In genomic region chr6:108456231-108457062, GRCm38 (mm10) we compare ENCODE assay signal across 9 mouse cellular contexts.
DNase-seq lines count a peak whose midpoint lies in the region; ATAC-seq and TF ChIP-seq lines count a peak whose summit lies in the region.
"Had no signal": no experiment of that assay in that cellular context is flagged by ENCODE, and none has a peak within 500 bp of the region (broad histone marks: within the 10 kb centered on the region; RNA-seq: fewer than 3 reads in every experiment).

No protein-coding gene starts in this region.

- peaks cover 5% of the 10 kb centered on the region; the same call in 1 of the 2 replicates for H3K36me3 ChIP-seq in heart, embryonic 10.5 days
- no peaks in the 10 kb centered on the region for H3K36me3 ChIP-seq in limb, embryonic 14.5 days (ENCODE audit: control insufficient read depth, insufficient read depth, low read length)
- no peaks in the 10 kb centered on the region for H3K36me3 ChIP-seq in neural tube, embryonic 13.5 days

- peak overlapping the region; percentile 36 for H3K9ac ChIP-seq in limb, embryonic 14.5 days (ENCODE audit: low read depth, low read length, severe bottlenecking)
- peak overlapping the region; percentile 62 for H3K9ac ChIP-seq in neural tube, embryonic 13.5 days

- H3K9me3 ChIP-seq in heart, embryonic 10.5 days, result no peaks in the 10 kb centered on the region
- H3K9me3 ChIP-seq in limb, embryonic 14.5 days (ENCODE audit: control insufficient read depth, low read length), result no peaks in the 10 kb centered on the region
- H3K9me3 ChIP-seq in neural tube, embryonic 13.5 days, result no peaks in the 10 kb centered on the region

- H3K4me1 ChIP-seq in heart, embryonic 10.5 days, result peaks cover 35% of the 10 kb centered on the region
- peaks cover 34% of the 10 kb centered on the region for H3K4me1 ChIP-seq in limb, embryonic 14.5 days (ENCODE audit: control insufficient read depth, insufficient read depth, low read length)
- peaks cover 28% of the 10 kb centered on the region for H3K4me1 ChIP-seq in neural tube, embryonic 13.5 days (replicated peaks)

- H3K4me3 ChIP-seq in heart, embryonic 10.5 days, result peak overlapping the region; percentile 43
- H3K4me3 ChIP-seq in limb, embryonic 14.5 days (replicated peaks; ENCODE audit: low read length), result peak overlapping the region; percentile 12; the same call in 1 of the 2 replicates
- peak overlapping the region; percentile 18; the same call in 1 of the 2 replicates for H3K4me3 ChIP-seq in neural tube, embryonic 13.5 days
- H3K4me3 ChIP-seq: erythroblast, embryonic 14.5 days had no signal

- peak; percentile 45; the same call in 1 of the 2 replicates for ATAC-seq in limb, embryonic 14.5 days (ENCODE audit: low FRiP score, low read depth)
- peak; percentile 77 for ATAC-seq in neural tube, embryonic 13.5 days (ENCODE audit: low read depth)

- H3K27me3 ChIP-seq in heart, embryonic 10.5 days (ENCODE audit: insufficient read depth, poor library complexity, severe bottlenecking), result no peaks in the 10 kb centered on the region
- H3K27me3 ChIP-seq in limb, embryonic 14.5 days (ENCODE audit: control insufficient read depth, insufficient read depth, low read length), result no peaks in the 10 kb centered on the region
- no peaks in the 10 kb centered on the region for H3K27me3 ChIP-seq in neural tube, embryonic 13.5 days

- peak overlapping the region; percentile 44 for H3K4me2 ChIP-seq in limb, embryonic 14.5 days (replicated peaks; ENCODE audit: low read depth, low read length, severe bottlenecking)
- peak overlapping the region; percentile 51 for H3K4me2 ChIP-seq in neural tube, embryonic 13.5 days

- DNase-seq in cerebellum, adult 11 months, result peak; percentile 76
- peak; percentile 59 for DNase-seq in embryo, embryonic 9.5 days (ENCODE audit: extremely low spot score)
- DNase-seq in heart, embryonic 10.5 days (ENCODE audit: low spot score), result peak; percentile 76
- DNase-seq in kidney, adult 9 months, result peak; percentile 91
- peak; percentile 57 for DNase-seq in limb, embryonic 14.5 days (ENCODE audit: low spot score)
- DNase-seq in spleen, adult 12 weeks (ENCODE audit: low spot score), result no peak
- no peak for DNase-seq in c-Kit-positive CD71-positive TER-119-positive erythroid progenitor cells, embryonic 14.5 days (ENCODE audit: low spot score)

- 18% methylated on average over 18 of the region's 18 CpGs for WGBS in heart, embryonic 10.5 days
- WGBS in limb, embryonic 14.5 days, result 8% methylated on average over 18 of the region's 18 CpGs
- 12% methylated on average over 18 of the region's 18 CpGs for WGBS in neural tube, embryonic 13.5 days

- H3K27ac ChIP-seq in heart, embryonic 10.5 days, result peak overlapping the region; percentile 84
- H3K27ac ChIP-seq in limb, embryonic 14.5 days (replicated peaks; ENCODE audit: low read depth, low read length), result peak overlapping the region; percentile 68
- peak overlapping the region; percentile 11; the same call in 1 of the 2 replicates for H3K27ac ChIP-seq in neural tube, embryonic 13.5 days (replicated peaks)

- TF ChIP-seq POLR2A in limb, embryonic 14.5 days (IDR thresholded peaks at IDR 0.05; ENCODE audit: borderline replicate concordance, extremely low read depth, insufficient read depth, insufficient read length), result no peak

Comparison
In these comparisons a context has a peak if more than half of its experiments do, and no peak if none do; other contexts are left out.
1. DNase-seq: peak in cerebellum, adult 11 months (single experiment), embryo, embryonic 9.5 days (single experiment), heart, embryonic 10.5 days (single experiment), kidney, adult 9 months (single experiment) and limb, embryonic 14.5 days (single experiment); none in spleen, adult 12 weeks (single experiment) and c-Kit-positive CD71-positive TER-119-positive erythroid progenitor cells, embryonic 14.5 days (single experiment).
2. H3K27ac ChIP-seq: peak in every context shown above with its lines; median percentile 84 in heart, embryonic 10.5 days; 68 in limb, embryonic 14.5 days; 11 in neural tube, embryonic 13.5 days.
3. Peak in every context shown above with its lines, with median percentiles within 50 percentile points of each other: H3K4me3 ChIP-seq.